Mouse (Mus musculus) heart, postnatal 36 days (tissue): ENCODE measurements around the gene Gtsf1. TPM values are rescaled to one million over a fixed set of nuclear protein-coding genes. Genes with fewer than 3 reads are reported as not detected.

Experiments
- DNase-seq, 2 experiments: peaks; one replicate each; pipeline ENCODE4 v3.0.0; 2021 to 2022
- intact Hi-C: fragments of 180-260 bp; cut with DNase I; formaldehyde crosslinking; loops from one replicate; pipeline ENCODE4 v1.15.1; 2025
- total RNA-seq, 2 experiments: library from RNA; stranded (reverse); gene quantifications; 2 replicates each; pipeline ENCODE4 v1.2.3; 2021

Gene Gtsf1
- total RNA-seq, 2 experiments from 2014 or later: not detected

- peak; percentile 40 to 43 for DNase-seq
- intact Hi-C loops: no loop called here
These were observed 51.5 kb downstream of the Gtsf1 start for GRCm38 (mm10) chr15:103378665-103379356.

- intact Hi-C loops: no loop called here
- peak in 1 of 2 experiments; percentile 4 for DNase-seq
These were observed 52.3 kb downstream of the Gtsf1 start for GRCm38 (mm10) chr15:103377752-103378664.

GRCm38 (mm10) chr15:103376837-103377269 lies 53.4 kb downstream of the Gtsf1 start:
- intact Hi-C loops: no loop called here
- DNase-seq: peak in 1 of 2 experiments; percentile 71

- DNase-seq: peak in 1 of 2 experiments; percentile 47
- intact Hi-C loops: no loop called here
These were observed 55.0 kb downstream of the Gtsf1 start for GRCm38 (mm10) chr15:103375112-103375800.

GRCm38 (mm10) chr15:103372461-103372860 lies 57.8 kb downstream of the Gtsf1 start:
- intact Hi-C loops: no loop called here
- DNase-seq: no peak

- peak in 1 of 2 experiments; percentile 21 for DNase-seq
- intact Hi-C loops: no loop called here
These were observed 58.5 kb downstream of the Gtsf1 start for GRCm38 (mm10) chr15:103371741-103372140.

- intact Hi-C loops: no loop called here
- DNase-seq: peak in 1 of 2 experiments; percentile 36
These were observed 59.1 kb downstream of the Gtsf1 start for GRCm38 (mm10) chr15:103371208-103371607.

GRCm38 (mm10) chr15:103370462-103370861 lies 59.8 kb downstream of the Gtsf1 start:
- DNase-seq: peak in 1 of 2 experiments; percentile 28
- intact Hi-C loops: no loop called here

GRCm38 (mm10) chr15:103369123-103369522 lies 61.1 kb downstream of the Gtsf1 start:
- intact Hi-C loops: no loop called here
- DNase-seq: no peak

GRCm38 (mm10) chr15:103368179-103368940 lies 61.9 kb downstream of the Gtsf1 start:
- no peak for DNase-seq
- intact Hi-C loops: no loop called here

GRCm38 (mm10) chr15:103366376-103367149 lies 63.7 kb downstream of the Gtsf1 start, which contains the start of gene Itga5:
TSS of gene Itga5 (minus strand) at chr15:103366763.
- intact Hi-C loops: loop anchor here (2.0 kb wide), 1 partner anchor 16 kb away; no protein-coding TSS in a partner anchor
- DNase-seq: peak; percentile 85 to 92

GRCm38 (mm10) chr15:103365471-103366375 lies 64.5 kb downstream of the Gtsf1 start:
- intact Hi-C loops: loop anchor here (2.0 kb wide), 2 partner anchors 17 to 23 kb away; no protein-coding TSS in a partner anchor
- peak; percentile 65 to 69 for DNase-seq

- no peak for DNase-seq
- intact Hi-C loops: loop anchor here (2.0 kb wide), 1 partner anchor 24 kb away; no protein-coding TSS in a partner anchor
These were observed 65.5 kb downstream of the Gtsf1 start for GRCm38 (mm10) chr15:103364761-103365160.

- intact Hi-C loops: loop anchor here (2.0 kb wide), 1 partner anchor 25 kb away; no protein-coding TSS in a partner anchor
- DNase-seq: no peak
These were observed 66.5 kb downstream of the Gtsf1 start for GRCm38 (mm10) chr15:103363809-103364208.

- DNase-seq: no peak
- intact Hi-C loops: no loop called here
These were observed 67.3 kb downstream of the Gtsf1 start for GRCm38 (mm10) chr15:103362950-103363349.

- intact Hi-C loops: no loop called here
- DNase-seq: no peak
These were observed 67.9 kb downstream of the Gtsf1 start for GRCm38 (mm10) chr15:103362333-103362732.

- intact Hi-C loops: no loop called here
These were observed 69.0 kb downstream of the Gtsf1 start for GRCm38 (mm10) chr15:103361269-103361668.

More at GRCm38 (mm10) chr15:103361269-103361668, 69.0 kb downstream of the Gtsf1 start:
- no peak for DNase-seq
